Mouse (Mus musculus): ENCODE data around the gene Bad.
"Not testable (repeated sequence)": the region's sequence is repeated elsewhere in the genome, so short reads cannot be mapped to it uniquely, and the experiment has no call there.

Gene Bad

DNA sequence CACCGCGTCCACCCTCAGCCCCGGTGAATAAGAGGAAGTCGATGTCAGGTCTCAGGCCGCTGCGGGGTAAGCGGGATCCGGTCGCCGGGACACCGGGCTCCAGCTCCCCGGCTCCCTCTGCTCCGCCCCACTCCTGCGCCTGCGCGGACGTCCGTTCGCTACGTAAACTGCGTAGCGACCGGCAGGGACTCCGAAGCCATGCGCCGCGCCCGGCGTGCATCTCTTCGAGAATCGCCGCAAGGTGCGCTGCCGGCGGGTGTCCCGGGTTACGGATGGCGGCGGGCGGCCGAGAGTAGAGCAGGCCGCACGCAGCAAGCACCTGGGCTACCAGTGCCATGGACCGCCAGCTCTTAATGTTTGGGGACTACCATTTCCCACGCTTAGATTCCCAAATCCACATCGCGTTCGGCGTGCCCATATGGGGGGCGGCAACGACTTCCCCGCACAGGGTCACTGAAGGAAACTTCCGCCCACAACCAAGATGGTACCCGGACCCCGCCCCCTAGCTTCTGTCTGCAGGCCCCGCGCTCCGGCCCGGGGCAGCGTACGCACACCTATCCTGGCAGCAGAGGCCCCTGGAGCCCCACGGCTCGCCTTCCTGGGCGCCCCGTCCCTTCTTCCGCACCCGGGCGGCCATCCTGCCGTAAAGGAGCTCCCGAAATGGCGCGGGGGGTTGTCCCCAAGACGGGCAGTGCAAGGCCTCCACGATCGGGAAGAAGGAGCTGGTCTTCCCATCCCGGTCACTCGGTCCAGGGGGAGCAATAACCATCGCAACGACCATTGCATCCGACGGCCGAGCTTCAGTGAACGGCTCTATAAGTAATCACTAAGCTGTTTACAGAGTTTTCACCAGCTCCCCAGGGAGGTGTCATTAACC, at the start of gene Bad:
TSS of gene Bad (plus strand) at position 490 of the 877 bp plus-strand sequence.
- peak; percentile 89 to 90 for DNase-seq (ENCODE audit: low spot score in 2 of 2)

DNA sequence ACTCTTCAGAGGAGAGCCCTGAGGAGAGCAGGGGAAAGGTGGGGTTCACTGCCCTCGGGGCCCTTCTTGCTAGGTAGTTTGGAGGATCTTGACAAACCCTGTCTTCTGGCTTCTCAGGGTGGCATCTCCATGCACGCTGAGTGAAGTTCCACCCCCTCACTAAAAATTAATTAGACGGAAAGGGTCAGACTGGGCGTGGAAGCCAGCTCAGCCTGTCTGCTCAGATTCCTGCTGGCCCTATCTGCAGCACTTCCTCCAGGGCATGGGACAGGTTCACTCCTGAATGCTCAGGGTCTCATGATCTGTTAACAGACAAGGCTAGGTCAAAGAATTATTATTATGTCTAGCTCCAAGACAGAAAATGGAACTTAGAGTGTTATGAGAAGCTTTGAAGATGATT, 49.1 kb upstream of the Bad start:
- DNase-seq (ENCODE audit: low spot score in 2 of 2) = no peak

DNA sequence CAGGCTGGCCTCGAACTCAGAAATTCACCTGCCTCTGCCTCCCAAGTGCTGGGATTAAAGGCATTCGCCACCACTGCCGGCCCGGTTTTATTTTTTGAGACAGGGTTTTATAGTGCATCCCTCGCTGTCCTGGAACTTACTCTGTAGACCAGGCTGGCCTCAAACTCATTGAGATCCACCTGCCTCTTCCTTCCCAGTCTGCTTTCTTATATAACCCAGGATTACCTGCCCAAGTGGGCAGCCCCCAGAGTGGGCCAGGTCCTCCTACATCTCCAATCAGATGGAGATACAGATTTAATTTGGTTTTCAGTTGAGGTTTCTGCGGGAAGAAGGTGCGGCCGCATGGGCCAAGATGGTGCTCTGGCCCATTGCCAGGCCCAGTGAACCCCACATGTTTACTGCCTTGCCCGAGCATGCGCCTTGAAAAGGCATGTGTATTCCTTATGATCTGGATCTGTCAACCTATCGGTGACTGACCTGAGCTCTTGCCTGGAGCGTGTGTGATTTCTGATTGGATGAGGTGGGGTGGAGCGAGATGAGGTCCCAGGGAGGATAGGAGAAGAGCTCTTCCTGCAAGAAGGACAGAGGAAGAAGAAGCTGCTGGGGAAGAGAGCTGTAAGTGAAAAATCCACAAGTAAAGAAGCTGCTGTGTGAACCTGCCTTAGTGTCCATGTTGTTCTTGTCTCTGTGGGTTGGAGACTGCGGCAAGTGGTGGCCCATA, 47.8 kb upstream of the Bad start:
- DNase-seq (ENCODE audit: low spot score in 2 of 2) = no peak

DNA sequence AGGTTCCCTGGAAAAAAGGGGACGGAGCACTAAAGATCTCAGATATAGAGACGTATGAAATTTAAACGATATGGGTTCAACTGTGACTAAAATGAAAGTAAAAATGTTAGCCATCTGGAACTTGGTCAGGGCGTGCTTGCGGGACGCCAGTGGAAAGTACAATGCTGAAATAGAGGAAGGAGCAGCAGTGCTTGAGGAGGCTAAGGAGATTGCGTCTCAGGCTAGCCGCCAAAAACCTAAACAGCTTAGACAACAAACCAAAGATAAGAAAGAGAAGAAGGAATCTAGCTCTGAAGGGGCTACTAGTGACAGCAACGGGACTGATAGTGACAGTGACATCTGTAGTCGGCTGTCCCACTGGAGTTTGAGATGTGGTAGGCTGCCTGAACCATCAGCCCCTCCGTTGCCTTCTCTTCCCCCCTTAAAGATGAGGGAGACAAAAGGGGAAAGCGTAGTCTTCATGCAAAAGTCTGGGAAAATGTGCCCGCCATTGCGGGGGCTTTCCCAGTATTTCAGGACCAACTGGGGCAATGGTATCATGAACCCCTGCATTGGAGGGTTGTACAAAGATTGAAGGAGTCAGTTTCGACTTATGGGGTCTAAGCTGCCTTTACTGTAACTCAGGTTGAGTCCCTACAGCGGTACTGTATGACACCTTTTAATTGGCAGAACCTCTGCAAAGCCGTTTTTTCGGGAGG, 45.9 kb upstream of the Bad start:
- DNase-seq (ENCODE audit: low spot score in 2 of 2) = not testable (repeated sequence)

DNA sequence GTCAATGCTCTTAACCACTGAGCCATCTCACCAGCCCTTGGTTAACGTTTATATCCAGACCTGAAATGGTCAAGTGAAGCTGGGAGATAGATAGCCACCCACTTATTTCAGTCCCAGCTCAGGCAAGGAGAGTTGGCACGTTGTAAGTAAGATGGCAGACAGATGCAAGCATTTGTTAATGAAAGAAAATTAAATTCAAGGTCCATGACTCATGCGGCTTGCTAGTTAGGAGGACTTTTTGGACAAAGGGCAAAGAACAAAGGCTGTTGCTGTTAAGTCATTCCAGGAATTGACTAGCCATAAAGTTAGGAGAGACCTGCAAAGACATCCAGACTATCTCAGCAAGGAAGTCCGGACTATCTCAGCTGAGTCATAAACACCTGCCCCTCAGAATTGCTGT, 42.0 kb upstream of the Bad start:
- no peak for DNase-seq (ENCODE audit: low spot score in 2 of 2)

DNA sequence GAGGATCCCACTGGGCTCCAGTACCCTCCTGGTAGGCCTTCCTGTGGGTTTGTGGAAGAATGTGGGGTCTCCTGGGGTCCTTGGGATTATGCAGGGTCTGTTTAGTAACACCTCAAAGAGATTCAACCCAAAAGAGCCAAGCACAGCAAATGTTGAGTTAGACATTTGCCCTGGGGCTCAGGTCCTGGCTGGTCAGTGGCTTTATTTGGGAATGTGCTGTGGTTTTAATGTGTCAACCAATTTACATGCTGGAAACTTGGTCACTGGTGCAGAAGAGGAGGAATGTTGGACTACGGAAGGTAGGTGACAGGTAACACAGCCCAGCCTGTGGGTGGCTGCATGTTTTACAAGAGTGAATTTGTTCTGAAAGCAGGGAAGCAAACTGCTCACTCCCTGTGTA, 38.6 kb upstream of the Bad start:
- no peak for DNase-seq (ENCODE audit: low spot score in 2 of 2)

DNA sequence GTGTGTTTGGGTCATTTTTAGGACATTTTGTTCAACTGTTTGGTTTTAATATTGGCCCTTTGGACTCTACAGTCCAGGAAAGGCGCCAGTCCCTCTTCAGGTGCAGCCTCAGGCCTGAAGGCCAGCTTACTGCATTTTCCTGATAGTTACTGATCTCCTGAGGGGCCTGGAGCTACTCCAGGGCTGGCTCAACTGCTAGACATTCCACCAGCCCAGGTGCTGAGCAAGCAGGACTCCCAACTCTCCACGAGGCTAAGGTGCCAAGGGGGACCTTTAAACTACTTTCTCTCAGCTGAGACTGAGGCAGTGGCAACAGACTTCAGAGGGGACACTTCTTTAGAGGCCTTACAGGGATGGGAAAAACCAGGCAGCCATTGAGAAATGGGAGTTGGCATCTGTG, 36.8 kb upstream of the Bad start:
- no peak for DNase-seq (ENCODE audit: low spot score in 2 of 2)

DNA sequence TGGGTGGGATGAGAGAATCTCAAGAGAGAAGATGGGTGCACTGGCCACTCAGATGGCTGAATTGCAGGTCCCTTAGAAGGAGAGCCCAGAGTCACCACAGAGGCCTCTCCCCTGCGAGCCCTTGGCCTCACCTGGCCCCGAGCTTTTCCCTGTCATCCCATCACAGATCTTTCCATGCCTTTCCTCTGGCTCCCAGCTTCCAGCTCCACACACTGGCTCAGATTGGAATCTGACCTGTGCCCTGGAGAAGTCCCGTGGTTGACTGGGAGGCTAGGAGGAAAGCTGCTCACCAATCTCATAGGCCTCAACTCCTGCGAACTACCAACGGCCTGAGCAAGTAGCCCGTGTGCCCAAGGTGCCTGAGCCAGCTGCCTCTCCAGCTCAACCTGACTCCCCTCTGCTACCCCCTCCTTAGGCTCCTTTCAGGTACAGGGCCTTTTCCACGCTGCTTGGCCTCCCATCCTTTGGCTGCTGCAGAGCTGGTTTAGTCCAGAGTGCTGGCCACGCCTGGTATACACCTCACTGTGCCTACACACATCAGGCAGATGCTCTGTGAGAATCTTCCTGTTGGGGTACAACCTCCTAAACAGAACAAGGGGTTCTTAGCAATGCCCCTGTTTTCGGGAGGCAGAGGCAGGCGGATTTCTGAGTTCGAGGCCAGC, 36.0 kb upstream of the Bad start:
- DNase-seq (ENCODE audit: low spot score in 2 of 2) = no peak

DNA sequence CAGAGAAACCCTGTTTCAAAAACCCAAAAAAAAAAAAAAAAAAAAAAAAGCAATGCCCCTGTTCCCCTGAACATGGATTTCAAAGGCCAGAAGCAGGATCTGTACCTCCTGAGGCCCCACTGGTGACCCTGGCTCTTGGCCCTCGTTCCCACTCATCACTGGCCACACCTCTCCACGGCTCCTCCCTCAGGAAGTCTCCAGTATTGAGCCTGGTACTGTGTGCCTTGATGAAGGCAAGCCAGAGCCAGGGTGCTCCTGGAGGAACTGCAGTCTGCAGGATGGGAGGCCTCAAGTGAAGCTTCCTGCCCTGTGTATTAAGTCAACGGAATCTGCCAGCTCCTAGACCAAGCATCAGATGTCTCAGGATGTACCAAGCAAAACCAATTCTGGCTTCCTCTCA, 35.5 kb upstream of the Bad start:
- no peak for DNase-seq (ENCODE audit: low spot score in 2 of 2)

DNA sequence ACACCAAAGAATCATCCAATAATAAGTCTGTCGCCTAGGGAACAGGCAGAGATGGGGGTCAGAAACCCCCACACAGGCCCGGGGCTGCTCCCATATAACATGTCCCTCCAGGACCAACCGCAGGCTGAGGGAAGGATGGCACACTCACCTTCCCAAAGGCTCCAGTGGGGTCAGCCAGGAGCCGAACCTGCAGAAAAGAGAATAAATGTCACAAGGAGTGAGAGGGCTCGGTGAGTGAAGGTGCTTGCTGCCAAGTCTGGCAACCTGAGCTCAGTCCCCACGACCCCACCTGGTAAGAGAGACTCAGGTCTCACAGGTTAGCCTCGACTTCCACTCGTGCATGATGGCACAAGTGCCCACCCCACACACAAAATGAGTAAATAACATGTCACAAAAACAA, 34.6 kb upstream of the Bad start:
- DNase-seq (ENCODE audit: low spot score in 2 of 2) = no peak

DNA sequence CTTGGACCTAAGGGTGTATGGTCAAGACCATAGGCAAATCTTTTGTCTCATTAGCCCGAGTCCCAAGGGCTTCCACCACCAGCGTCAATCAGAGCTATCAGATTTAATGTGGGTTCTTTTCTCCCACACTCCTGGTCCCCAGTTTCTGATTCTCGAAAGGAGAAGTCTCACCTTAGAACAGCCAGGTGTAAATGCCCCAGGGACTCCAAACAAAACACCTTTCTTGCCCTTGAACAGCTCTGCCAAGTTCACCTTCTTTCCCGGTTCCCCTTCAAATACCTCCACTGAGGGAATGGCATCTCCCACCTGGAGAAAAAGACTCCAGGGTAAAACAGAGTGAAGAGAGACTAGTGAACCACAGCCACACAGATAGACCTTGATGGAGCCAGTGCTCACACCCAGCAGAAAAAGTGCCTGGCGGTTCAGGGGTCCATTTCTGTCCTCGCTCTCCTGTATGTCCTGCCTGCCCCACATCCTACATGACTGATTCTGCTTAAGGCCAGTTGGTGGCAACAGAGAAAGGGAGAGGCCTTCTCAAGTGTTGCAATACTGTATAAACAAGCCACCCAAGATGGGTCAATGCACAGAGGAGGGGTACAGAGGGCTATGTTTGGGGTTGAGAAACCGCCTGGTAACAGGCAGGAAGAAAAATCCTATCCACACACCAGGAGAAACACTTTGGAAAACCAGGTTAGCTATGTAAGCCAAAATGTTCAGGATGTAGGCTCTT, 33.7 kb upstream of the Bad start:
- DNase-seq (ENCODE audit: low spot score in 2 of 2) = no peak

DNA sequence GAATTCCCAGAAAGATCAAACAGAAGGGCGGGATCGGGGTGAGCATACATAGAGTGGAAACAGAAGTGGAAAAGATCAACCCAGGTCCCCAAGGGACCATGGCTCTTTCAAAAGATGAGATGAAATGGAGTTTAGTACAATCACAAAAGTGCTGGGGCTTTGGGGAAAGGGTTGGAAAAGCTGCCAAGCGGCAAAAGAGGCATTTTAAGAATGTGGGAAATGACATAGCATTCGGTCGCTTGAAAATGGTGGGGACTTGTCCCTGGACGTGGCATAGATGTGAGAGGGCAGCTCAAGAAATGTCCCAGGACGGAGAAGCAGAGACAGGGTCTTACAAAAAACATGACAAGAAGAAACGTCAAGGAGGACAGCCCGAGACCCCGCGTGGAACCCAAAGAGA, 32.6 kb upstream of the Bad start:
- no peak for DNase-seq (ENCODE audit: low spot score in 2 of 2)

DNA sequence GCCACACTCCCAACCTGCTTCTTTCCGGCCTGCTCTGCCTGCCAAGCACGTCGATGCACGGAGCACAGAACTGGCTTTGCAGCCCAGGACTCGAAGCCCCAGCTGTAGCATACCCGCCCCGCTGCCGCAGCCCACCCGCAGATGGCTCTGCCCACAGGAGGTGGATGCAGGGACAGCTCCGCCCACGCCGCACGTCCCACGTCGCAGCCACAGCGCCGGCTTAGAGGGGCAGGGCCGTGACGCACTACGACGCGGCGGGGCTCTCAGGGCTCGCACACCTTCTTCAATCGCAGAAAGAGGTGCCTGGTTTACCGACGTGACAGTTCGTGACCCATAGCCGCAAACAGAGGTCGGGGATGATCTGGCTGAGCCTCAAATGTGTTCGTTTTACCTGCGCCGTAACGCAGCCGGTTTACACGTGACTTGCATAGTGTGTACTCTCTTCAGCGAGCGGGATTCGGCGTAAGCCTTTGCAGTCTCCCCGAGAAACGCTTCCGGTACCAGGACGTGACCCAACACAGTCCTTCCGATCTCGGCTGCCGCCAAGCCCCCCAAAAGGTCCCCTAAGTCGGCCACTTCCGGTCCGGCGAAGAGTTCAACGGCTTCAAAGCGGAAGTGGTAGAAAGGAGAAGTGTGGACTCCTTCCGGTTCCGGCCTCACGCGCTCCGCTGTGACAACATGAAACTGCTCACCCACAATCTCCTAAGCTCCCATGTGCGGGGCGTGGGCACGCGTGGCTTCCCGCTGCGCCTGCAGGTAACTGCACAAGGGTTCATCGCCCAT, 32.0 kb upstream of the Bad start, which contains the start of the genes Trmt112 and Prdx5:
TSS of gene Trmt112 (plus strand) at position 192 of the 783 bp plus-strand sequence.
TSS of gene Prdx5 (minus strand) at position 600 of the 783 bp plus-strand sequence.
- DNase-seq (ENCODE audit: low spot score in 2 of 2) = peak; percentile 90 to 91

DNA sequence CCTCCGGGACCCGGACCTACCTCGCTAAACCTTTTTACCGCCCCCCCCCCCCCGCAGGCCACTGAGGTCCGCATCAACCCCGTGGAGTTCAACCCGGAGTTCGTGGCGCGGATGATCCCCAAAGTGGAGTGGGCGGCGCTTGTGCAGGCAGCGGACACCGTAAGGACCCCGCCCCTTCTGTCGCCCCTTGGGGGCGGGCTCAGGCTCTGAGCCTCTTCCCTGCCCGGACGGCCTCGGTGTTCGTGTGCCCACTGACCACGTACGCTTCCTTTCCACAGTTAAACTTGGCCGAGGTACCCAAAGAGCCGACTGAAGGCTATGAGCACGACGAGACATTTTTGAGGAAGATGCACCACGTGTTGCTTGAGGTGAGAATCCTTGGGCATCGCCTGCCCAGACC, 31.4 kb upstream of the Bad start:
- peak; percentile 60 to 63 for DNase-seq (ENCODE audit: low spot score in 2 of 2)

DNA sequence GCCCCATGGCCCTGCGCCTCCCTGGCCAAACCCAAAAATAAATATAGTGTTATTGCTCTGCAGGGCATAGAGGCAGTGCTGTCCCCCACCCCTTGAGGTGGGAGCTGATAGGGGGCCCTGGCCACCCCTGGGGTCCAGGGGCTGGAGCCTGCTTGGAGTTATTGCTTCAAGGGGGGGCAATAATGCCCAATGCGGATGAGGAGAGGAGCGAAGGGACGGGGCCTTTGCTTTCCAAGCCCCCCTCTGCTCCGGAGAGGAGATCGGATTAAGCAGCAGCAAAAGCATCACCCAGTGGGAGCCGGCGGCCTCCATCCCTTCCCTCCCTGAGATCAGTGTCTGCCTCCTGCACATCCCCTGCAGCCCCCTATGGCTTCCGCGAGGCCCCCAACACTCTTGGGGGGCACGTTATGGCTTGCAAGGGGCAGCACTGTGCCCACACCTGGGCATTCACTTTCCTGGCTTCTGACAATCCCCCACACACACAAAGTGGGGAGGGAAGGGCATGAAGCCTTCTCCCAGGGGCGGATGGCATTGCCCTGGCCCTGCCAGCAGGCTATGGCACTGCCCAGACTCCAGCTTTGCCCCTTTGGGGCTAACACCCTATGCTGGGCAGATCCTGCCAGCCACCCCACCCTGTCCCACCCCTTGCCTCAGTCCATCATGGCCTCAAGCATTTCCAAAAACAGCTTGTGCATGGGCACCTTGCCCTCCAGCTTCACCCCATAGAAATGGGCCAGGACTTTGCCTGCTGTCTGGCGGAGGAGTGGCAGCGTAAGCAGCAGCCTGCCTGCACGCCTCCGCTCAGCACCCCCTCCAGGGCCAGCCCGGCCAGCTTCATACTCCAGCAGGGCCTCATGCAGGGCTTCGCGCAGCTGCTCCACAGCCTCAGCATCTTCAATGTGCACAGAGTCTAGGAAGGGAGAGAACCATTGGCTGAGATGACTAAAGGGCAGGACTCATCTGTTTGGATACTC, 30.3 kb upstream of the Bad start:
- no peak for DNase-seq (ENCODE audit: low spot score in 2 of 2)

DNA sequence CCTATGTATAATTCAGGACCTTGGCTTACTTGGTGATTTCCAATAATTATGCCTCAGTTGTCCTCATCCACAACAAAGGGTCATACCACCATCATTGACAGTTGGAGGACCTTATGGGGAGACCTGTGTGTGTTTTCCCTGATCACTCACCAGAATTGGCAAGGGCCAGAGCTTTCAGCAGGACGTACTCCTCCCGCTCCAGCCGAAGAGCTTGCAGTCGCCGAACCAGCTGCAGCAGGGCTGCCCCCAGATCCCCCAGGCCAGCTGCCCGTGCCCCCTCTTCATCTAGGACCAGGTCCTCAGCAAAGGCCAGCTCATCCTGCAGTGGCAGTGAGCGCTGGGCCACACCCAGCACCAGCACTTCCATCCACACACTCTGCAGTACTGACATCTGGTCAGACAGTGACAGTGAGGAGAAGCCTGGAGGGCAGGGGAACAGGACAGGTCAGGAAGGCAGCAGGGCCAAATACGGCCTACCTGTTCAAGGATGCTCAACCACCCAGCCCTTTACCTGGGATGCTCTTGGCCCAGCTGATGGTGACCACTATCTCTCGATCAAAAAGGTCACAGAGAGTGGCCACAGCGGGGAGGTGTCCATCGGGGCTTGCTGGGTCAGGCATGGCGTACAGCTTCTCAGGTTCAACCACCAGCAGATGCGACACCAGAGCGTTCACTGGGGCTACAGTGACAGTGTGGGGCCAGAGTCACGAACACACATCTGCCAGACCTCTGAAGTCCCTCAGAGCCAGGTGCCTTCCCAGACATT, 29.3 kb upstream of the Bad start:
- DNase-seq (ENCODE audit: low spot score in 2 of 2) = no peak

DNA sequence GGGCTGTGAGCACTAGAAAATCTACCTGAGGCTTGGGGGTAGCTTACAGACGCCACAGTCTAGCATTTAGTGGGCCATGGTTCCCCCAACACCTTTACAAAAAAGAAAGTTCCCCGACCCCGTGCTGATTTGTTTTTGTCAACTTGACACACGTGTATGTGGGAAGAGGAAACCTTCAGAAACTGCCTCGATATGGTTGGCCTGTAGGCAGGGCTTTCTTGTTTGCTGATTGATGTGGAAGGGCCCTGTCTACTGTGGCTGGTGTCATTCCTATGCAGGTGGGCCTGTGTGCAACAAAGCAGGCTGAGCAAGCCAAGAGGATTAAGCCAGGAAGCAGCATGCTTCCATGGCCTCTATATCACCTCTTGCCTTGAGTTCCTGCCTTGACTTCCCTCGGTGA, 28.6 kb upstream of the Bad start:
- DNase-seq (ENCODE audit: low spot score in 2 of 2) = no peak

DNA sequence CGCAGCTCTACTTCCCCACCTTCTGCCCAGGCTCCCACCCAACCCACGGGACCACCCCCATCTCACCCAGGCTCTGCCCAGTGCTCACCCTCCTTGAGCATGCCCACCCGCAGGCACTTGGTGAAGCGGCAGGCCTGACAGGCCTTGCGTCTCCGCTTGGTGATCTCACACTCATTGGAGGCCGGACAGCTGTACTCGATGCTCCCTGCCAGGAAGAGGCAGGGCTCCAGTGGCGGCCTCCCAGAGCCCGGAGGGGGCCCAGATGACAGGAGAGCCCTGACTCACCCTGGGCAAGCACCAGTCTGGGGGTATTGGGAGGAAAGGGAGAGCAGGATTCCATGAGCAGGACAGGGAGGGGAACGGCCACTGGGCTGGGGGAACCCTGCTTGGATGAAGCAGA, 27.7 kb upstream of the Bad start:
- no peak for DNase-seq (ENCODE audit: low spot score in 2 of 2)
